Mouse (Mus musculus): ENCODE measurements around the gene Meiob. TPM values are rescaled to one million over a fixed set of nuclear protein-coding genes. Genes with fewer than 3 reads are reported as not detected.

The Meiob gene
- polyA plus RNA-seq, 1 experiment from 2014 or later = not detected

GRCm38 (mm10) chr17:24794791-24795190 lies 9.3 kb upstream of the Meiob start:
- H3K9ac ChIP-seq = no peak overlapping the region
- no peaks in the 10 kb centered on the region for H3K9me3 ChIP-seq (replicated peaks)
- H3K4me2 ChIP-seq = no peak overlapping the region
- no peak overlapping the region for H3K27ac ChIP-seq
- no peak overlapping the region for H3K4me3 ChIP-seq (replicated peaks)
- no peak for ATAC-seq (replicated peaks; ENCODE audit: low FRiP score)
- 0 out of 2 replicates have a peak, but pooled peaks cover 6% of the 10 kb centered on the region for H3K4me1 ChIP-seq
- peaks cover 4% of the 10 kb centered on the region; the same call in 1 of the 2 replicates for H3K27me3 ChIP-seq
- H3K36me3 ChIP-seq = no peaks in the 10 kb centered on the region
- WGBS = 43% methylated on average over 12 of the region's 12 CpGs

DNA sequence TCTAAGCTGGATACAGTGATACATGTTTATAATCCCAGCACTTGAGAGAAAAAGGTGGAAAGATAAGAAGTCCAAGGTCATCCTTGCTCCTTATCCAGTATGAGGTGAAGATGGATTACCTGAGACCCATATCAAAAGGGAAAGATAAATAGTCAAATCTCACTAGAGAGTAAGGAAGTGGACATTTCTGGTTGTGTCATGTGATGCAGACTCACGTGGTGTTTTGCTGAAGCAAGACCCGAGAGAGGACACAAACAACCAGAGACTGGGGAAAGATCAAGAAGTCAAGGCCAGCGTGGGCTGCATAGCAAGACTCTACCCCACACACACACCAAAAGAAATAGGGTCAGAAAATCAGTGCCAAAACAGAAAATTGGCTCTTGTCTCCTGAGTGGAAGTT lies 7.1 kb upstream of the Meiob start:
- 86% methylated on average over 3 of the region's 3 CpGs for WGBS

DNA sequence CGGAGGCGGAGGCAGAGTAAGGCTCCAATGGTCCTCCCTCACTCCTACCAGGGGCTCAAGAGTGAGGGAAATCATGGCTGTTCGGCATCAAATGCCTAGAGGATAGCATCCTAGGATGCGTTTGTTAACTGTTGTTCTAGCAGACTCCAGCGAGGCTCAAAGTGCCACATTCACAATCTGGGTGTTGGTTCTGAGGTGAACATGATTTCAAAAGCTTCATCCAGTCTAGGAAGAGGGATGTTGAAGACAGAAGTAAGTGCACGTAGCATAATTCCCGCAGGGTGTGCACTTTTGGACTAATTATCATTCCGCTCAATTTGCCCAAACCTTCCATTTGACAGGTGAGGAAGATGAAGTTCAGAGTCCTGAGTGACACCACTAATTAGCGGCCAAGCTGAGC lies 5.9 kb upstream of the Meiob start:
- Histone ChIP-seq H3K27me3 (peaks cover 4% of the 10 kb centered on the region; the same call in 1 of the 2 replicates), H3K9ac (no peak overlapping the region), H3K4me3 (replicated peaks) (no peak overlapping the region), H3K27ac (no peak overlapping the region), H3K4me2 (no peak overlapping the region), H3K9me3 (replicated peaks) (no peaks in the 10 kb centered on the region), H3K4me1 (0 out of 2 replicates have a peak, but pooled peaks cover 3% of the 10 kb centered on the region), H3K36me3 (no peaks in the 10 kb centered on the region)
- ATAC-seq (replicated peaks; ENCODE audit: low FRiP score) = no peak
- 50% methylated on average over 9 of the region's 9 CpGs for WGBS

More for the DNA sequence above, 7.1 kb upstream of the Meiob start:
- H3K27me3 ChIP-seq = peaks cover 4% of the 10 kb centered on the region; the same call in 1 of the 2 replicates
- H3K27ac ChIP-seq = no peak overlapping the region
- no peak for ATAC-seq (replicated peaks; ENCODE audit: low FRiP score)
- no peak overlapping the region for H3K4me3 ChIP-seq (replicated peaks)
- H3K4me2 ChIP-seq = no peak overlapping the region
- no peak overlapping the region for H3K9ac ChIP-seq
- no peaks in the 10 kb centered on the region for H3K36me3 ChIP-seq
- 0 out of 2 replicates have a peak, but pooled peaks cover 6% of the 10 kb centered on the region for H3K4me1 ChIP-seq
- no peaks in the 10 kb centered on the region for H3K9me3 ChIP-seq (replicated peaks)

DNA sequence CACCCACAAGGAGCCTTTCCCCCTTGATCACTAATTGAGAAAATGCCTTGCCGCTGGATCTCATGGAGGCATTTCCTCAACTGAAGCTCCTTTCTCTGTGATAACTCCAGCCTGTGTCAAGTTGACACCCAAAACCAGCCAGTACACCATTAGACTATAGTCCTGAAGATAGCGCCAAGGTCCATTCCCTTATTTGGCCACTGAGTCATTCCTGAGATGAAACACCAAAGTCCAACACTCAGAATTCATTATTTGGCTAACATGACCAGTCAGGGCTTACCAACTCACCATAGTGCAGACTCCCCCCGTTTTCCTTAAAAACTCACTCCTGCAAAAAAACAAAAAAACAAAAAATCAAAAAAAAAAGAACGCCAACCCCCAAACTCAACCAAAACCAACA lies 4.6 kb upstream of the Meiob start:
- H3K4me3 ChIP-seq (replicated peaks) = no peak overlapping the region
- H3K9me3 ChIP-seq (replicated peaks) = no peaks in the 10 kb centered on the region
- WGBS = 90% methylated on average over 4 of the region's 4 CpGs
- peaks cover 9% of the 10 kb centered on the region; the same call in 1 of the 2 replicates for H3K4me1 ChIP-seq
- no peak overlapping the region for H3K9ac ChIP-seq
- no peaks in the 10 kb centered on the region for H3K36me3 ChIP-seq
- no peak overlapping the region for H3K4me2 ChIP-seq
- peaks cover 12% of the 10 kb centered on the region for H3K27me3 ChIP-seq
- ATAC-seq (replicated peaks; ENCODE audit: low FRiP score) = no peak
- no peak overlapping the region for H3K27ac ChIP-seq

- Histone ChIP-seq H3K4me2 (no peak overlapping the region), H3K4me3 (replicated peaks) (no peak overlapping the region), H3K9me3 (replicated peaks) (no peaks in the 10 kb centered on the region), H3K27me3 (peaks cover 21% of the 10 kb centered on the region), H3K36me3 (no peaks in the 10 kb centered on the region), H3K4me1 (peaks cover 11% of the 10 kb centered on the region; the same call in 1 of the 2 replicates), H3K27ac (no peak overlapping the region), H3K9ac (no peak overlapping the region)
- no peak for ATAC-seq (replicated peaks; ENCODE audit: low FRiP score)
- WGBS = 60% methylated on average over 3 of the region's 3 CpGs
Observed at GRCm38 (mm10) chr17:24800524-24800923, 3.6 kb upstream of the Meiob start.

DNA sequence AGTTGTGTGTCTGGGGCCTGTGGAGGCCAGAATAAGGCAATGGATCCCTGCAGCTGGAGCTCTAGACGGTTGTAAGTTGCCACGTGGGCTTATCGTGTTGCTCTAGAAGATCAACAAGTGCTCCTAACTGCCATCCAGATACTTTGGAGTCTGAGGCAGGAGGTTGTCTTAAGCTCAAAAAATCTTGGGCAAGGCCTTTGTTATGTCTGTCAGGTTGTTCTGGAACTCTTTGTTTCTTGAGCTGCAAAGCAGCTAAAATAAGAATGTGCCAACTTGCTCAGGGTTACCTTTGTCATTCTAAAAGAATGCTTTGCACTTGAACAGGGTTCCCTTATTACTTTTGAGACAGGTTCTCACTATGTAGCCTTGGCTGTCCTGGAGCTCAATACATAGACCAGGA lies 7.1 kb downstream of the Meiob start:
- Histone ChIP-seq H3K36me3 (no peaks in the 10 kb centered on the region), H3K4me3 (replicated peaks) (no peak overlapping the region), H3K27me3 (peaks cover 16% of the 10 kb centered on the region; the same call in 1 of the 2 replicates), H3K4me2 (no peak overlapping the region), H3K9ac (no peak overlapping the region), H3K9me3 (replicated peaks) (no peaks in the 10 kb centered on the region), H3K4me1 (no peaks in the 10 kb centered on the region), H3K27ac (no peak overlapping the region)
- WGBS = 76% methylated on average over 3 of the region's 3 CpGs
- ATAC-seq (replicated peaks; ENCODE audit: low FRiP score) = no peak

DNA sequence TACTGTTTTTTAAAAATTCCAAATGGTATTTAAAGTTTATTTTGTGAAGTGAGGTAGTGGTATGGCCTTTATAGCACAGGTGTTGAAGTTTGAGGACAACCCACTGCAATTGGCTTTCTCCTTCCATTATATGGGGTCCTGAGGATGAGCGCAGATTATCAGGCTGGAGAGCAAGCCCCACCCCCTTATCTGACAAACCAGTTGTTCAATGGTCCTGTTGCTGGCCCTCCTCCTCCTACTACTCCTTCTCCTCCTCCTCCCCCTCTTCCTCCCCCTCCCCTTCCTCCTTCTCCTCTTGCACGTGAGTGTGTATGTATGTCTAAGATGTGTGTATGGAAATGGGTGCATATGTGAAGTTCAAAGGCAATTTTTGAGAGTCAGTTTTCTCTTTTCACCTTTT lies 8.1 kb downstream of the Meiob start:
- no peak overlapping the region for H3K4me2 ChIP-seq
- no peaks in the 10 kb centered on the region for H3K36me3 ChIP-seq
- H3K27me3 ChIP-seq = peaks cover 9% of the 10 kb centered on the region; the same call in 1 of the 2 replicates
- no peak overlapping the region for H3K27ac ChIP-seq
- no peaks in the 10 kb centered on the region for H3K4me1 ChIP-seq
- H3K9me3 ChIP-seq (replicated peaks) = no peaks in the 10 kb centered on the region
- no peak for ATAC-seq (replicated peaks; ENCODE audit: low FRiP score)
- H3K4me3 ChIP-seq (replicated peaks) = no peak overlapping the region
- 27% methylated on average over 2 of the region's 2 CpGs for WGBS
- no peak overlapping the region for H3K9ac ChIP-seq

DNA sequence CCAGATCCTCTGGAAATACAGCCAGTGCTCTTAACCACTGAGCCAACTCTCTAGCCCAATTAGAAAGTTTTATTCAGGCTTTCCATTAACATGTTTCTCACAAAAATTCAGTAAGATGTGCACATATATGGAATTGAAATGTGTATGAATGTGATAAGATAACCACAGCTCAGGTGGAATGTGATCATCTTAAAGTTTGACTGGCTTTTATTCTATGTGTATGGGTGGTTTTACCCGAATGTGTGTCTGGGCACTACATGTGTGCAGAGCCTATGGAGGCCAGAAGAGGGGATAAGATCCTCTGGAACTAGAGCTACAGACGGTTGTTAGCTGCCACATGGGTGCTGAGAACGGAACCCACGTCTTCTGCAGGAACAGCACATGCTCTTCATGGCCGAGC lies 11.2 kb downstream of the Meiob start:
- H3K4me3 ChIP-seq (replicated peaks) = no peak overlapping the region
- ATAC-seq (replicated peaks; ENCODE audit: low FRiP score) = no peak
- WGBS = 84% methylated on average over 5 of the region's 5 CpGs
- H3K9ac ChIP-seq = no peak overlapping the region
- H3K4me2 ChIP-seq = no peak overlapping the region
- no peaks in the 10 kb centered on the region for H3K9me3 ChIP-seq (replicated peaks)
- H3K4me1 ChIP-seq = no peaks in the 10 kb centered on the region
- H3K27me3 ChIP-seq = no peaks in the 10 kb centered on the region
- no peak overlapping the region for H3K27ac ChIP-seq
- H3K36me3 ChIP-seq = no peaks in the 10 kb centered on the region

DNA sequence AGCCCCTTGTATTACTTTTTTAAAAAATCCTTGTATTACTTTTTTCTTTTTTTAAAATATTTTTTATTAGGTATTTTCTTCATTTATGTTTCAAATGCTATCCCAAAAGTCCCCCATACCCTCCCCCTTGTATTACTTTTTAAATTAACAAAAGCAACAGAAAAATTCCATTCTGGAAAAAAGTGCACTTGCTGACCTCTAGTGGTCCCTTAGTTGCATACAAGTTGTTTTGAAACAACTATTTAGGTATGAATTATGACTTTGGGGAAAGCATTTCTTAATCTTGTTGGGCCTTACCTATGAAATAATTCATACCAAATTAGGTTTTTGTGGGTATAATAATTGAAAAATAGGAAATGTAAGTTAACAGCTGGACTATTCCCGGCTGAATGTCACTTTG lies 13.4 kb downstream of the Meiob start:
- H3K9me3 ChIP-seq (replicated peaks) = no peaks in the 10 kb centered on the region
- H3K27ac ChIP-seq = no peak overlapping the region
- ATAC-seq (replicated peaks; ENCODE audit: low FRiP score) = no peak
- no peaks in the 10 kb centered on the region for H3K4me1 ChIP-seq
- 43% methylated on average over 1 of the region's 1 CpGs for WGBS
- peaks cover 11% of the 10 kb centered on the region for H3K27me3 ChIP-seq
- H3K9ac ChIP-seq = no peak overlapping the region
- no peak overlapping the region for H3K4me3 ChIP-seq (replicated peaks)
- H3K36me3 ChIP-seq = no peaks in the 10 kb centered on the region
- H3K4me2 ChIP-seq = no peak overlapping the region

DNA sequence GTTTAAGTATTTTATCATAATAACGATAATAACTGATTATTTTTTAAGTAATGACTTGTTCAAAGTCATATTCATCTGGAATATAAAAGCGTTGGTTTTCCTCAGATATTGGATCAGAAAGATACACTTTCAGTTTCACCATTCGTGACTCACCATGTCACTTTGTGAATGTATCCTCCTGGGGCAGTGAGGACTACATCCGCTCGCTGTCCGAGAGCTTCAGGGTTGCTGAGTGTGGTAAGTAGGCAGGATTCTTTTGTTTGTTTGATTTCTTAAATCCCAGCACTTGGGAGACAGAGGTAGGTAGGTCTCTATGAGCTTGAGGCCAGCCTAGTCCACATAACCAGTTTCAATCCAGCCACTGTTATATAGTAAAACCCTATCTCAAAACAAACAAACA lies 14.1 kb downstream of the Meiob start:
- no peaks in the 10 kb centered on the region for H3K9me3 ChIP-seq (replicated peaks)
- no peak overlapping the region for H3K9ac ChIP-seq
- no peaks in the 10 kb centered on the region for H3K4me1 ChIP-seq
- H3K27ac ChIP-seq = no peak overlapping the region
- H3K27me3 ChIP-seq = peaks cover 11% of the 10 kb centered on the region
- H3K36me3 ChIP-seq = no peaks in the 10 kb centered on the region
- no peak overlapping the region for H3K4me3 ChIP-seq (replicated peaks)
- WGBS = 55% methylated on average over 6 of the region's 6 CpGs
- H3K4me2 ChIP-seq = no peak overlapping the region
- ATAC-seq (replicated peaks; ENCODE audit: low FRiP score) = no peak

- H3K9ac ChIP-seq = no peak overlapping the region
- H3K4me2 ChIP-seq = no peak overlapping the region
- H3K36me3 ChIP-seq = no peaks in the 10 kb centered on the region
- H3K27ac ChIP-seq = no peak overlapping the region
- H3K4me1 ChIP-seq = no peaks in the 10 kb centered on the region
- H3K27me3 ChIP-seq = peaks cover 15% of the 10 kb centered on the region
- no peaks in the 10 kb centered on the region for H3K9me3 ChIP-seq (replicated peaks)
- 70% methylated on average over 2 of the region's 2 CpGs for WGBS
- no peak for ATAC-seq (replicated peaks; ENCODE audit: low FRiP score)
- H3K4me3 ChIP-seq (replicated peaks) = no peak overlapping the region
Observed at GRCm38 (mm10) chr17:24819469-24819868, 15.4 kb downstream of the Meiob start.

- Histone ChIP-seq H3K9me3 (replicated peaks) (no peaks in the 10 kb centered on the region), H3K27me3 (peaks cover 22% of the 10 kb centered on the region), H3K4me2 (no peak overlapping the region), H3K9ac (no peak overlapping the region), H3K27ac (no peak overlapping the region), H3K4me3 (replicated peaks) (no peak overlapping the region), H3K4me1 (no peaks in the 10 kb centered on the region), H3K36me3 (no peaks in the 10 kb centered on the region)
- ATAC-seq (replicated peaks; ENCODE audit: low FRiP score) = no peak
- 50% methylated on average over 3 of the region's 3 CpGs for WGBS
Observed at GRCm38 (mm10) chr17:24821351-24822280, 17.5 kb downstream of the Meiob start.
